Mouse (Mus musculus) macrophage (primary cell): ENCODE data around the gene Sox12. TPM values are rescaled to one million over a fixed set of nuclear protein-coding genes. Genes with fewer than 3 reads are reported as not detected.
A peak's percentile ranks its signal among the peaks of the same experiment; 100 is the strongest.

Experiments used
- H3K27ac ChIP-seq: fragments of 350-480 bp; formaldehyde crosslinking; 2 replicates; pipeline ENCODE4 v1.9.0; 2021
- H3K36me3 ChIP-seq: fragments of 350-480 bp; formaldehyde crosslinking; 2 replicates; pipeline ENCODE4 v1.9.0; 2021; ENCODE audit errors: inconsistent target
- H3K4me3 ChIP-seq: fragments of 350-480 bp; formaldehyde crosslinking; 2 replicates; pipeline ENCODE4 v1.9.0; 2021; ENCODE audit errors: inconsistent target
- H3K79me2 ChIP-seq: fragments of 350-480 bp; formaldehyde crosslinking; 2 replicates; pipeline ENCODE4 v1.9.0; 2021; ENCODE audit errors: inconsistent target
- WGBS: methylation state at CpG from one replicate; pipeline ENCODE4 v1.1.7; 2026; ENCODE audit warnings: inconsistent platforms; ENCODE audit not compliant: missing documents; 5-methylcytosine and 5-hydroxymethylcytosine counted together
- polyA plus RNA-seq: library from polyadenylated mRNA; stranded (reverse); fragments of 250-400 nt; gene quantifications from 3 replicates; pipeline ENCODE4 v1.2.4, GENCODE M21; 2018; ENCODE audit warnings: inconsistent platforms

The Sox12 gene
- polyA plus RNA-seq, 1 experiment from 2014 or later: 0.11 TPM

- 15% methylated on average over 85 of the region's 86 CpGs for WGBS
- H3K36me3 ChIP-seq: no peaks in the 10 kb centered on the region
- peak overlapping the region; percentile 10; the same call in 1 of the 2 replicates for H3K4me3 ChIP-seq
- H3K79me2 ChIP-seq: no peaks in the 10 kb centered on the region
- H3K27ac ChIP-seq: no peak overlapping the region
Observed at GRCm38 (mm10) chr2:152413765-152414584, 16.1 kb upstream of the Sox12 start.

- 85% methylated on average over 18 of the region's 21 CpGs for WGBS
- Histone ChIP-seq H3K4me3 (no peak overlapping the region), H3K36me3 (no peaks in the 10 kb centered on the region), H3K79me2 (no peaks in the 10 kb centered on the region), H3K27ac (no peak overlapping the region)
Observed at GRCm38 (mm10) chr2:152413158-152413764, 15.4 kb upstream of the Sox12 start.

GRCm38 (mm10) chr2:152412526-152413157 is 14.8 kb upstream of the Sox12 start:
- Histone ChIP-seq H3K36me3 (no peaks in the 10 kb centered on the region), H3K27ac (no peak overlapping the region), H3K4me3 (no peak overlapping the region), H3K79me2 (no peaks in the 10 kb centered on the region)
- WGBS: 92% methylated on average over 15 of the region's 15 CpGs

GRCm38 (mm10) chr2:152411471-152411870 is 13.6 kb upstream of the Sox12 start:
- no peaks in the 10 kb centered on the region for H3K79me2 ChIP-seq
- WGBS: 86% methylated on average over 7 of the region's 7 CpGs
- no peak overlapping the region for H3K4me3 ChIP-seq
- H3K36me3 ChIP-seq: no peaks in the 10 kb centered on the region
- H3K27ac ChIP-seq: no peak overlapping the region

- 52% methylated on average over 15 of the region's 15 CpGs for WGBS
- H3K36me3 ChIP-seq: no peaks in the 10 kb centered on the region
- H3K79me2 ChIP-seq: no peaks in the 10 kb centered on the region
- H3K27ac ChIP-seq: no peak overlapping the region
- H3K4me3 ChIP-seq: no peak overlapping the region
Observed at GRCm38 (mm10) chr2:152410971-152411371, 13.1 kb upstream of the Sox12 start.

- 93% methylated on average over 6 of the region's 6 CpGs for WGBS
- Histone ChIP-seq H3K4me3 (no peak overlapping the region), H3K36me3 (no peaks in the 10 kb centered on the region), H3K27ac (no peak overlapping the region), H3K79me2 (no peaks in the 10 kb centered on the region)
Observed at GRCm38 (mm10) chr2:152409781-152410180, 11.9 kb upstream of the Sox12 start.

GRCm38 (mm10) chr2:152406126-152406525 is 8.3 kb upstream of the Sox12 start:
- Histone ChIP-seq H3K4me3 (no peak overlapping the region; the same call in 1 of the 2 replicates), H3K27ac (no peak overlapping the region)
- WGBS: 5% methylated on average over 10 of the region's 19 CpGs

GRCm38 (mm10) chr2:152399122-152399542 is 1.3 kb upstream of the Sox12 start:
- Histone ChIP-seq H3K27ac (no peak overlapping the region), H3K36me3 (no peaks in the 10 kb centered on the region), H3K4me3 (no peak overlapping the region), H3K79me2 (no peaks in the 10 kb centered on the region)
- WGBS: 28% methylated on average over 13 of the region's 13 CpGs

More at GRCm38 (mm10) chr2:152406126-152406525, 8.3 kb upstream of the Sox12 start:
- Histone ChIP-seq H3K36me3 (no peaks in the 10 kb centered on the region), H3K79me2 (no peaks in the 10 kb centered on the region)

- 2% methylated on average over 38 of the region's 38 CpGs for WGBS
- H3K4me3 ChIP-seq: peak overlapping the region; percentile 17
- H3K36me3 ChIP-seq: no peaks in the 10 kb centered on the region
- no peaks in the 10 kb centered on the region for H3K79me2 ChIP-seq
- no peak overlapping the region for H3K27ac ChIP-seq
Observed at GRCm38 (mm10) chr2:152398691-152399090, 828 bp upstream of the Sox12 start.

- no peak overlapping the region for H3K4me3 ChIP-seq
- no peak overlapping the region for H3K27ac ChIP-seq
- under 1% methylated on average over 77 of the region's 77 CpGs for WGBS
Observed at GRCm38 (mm10) chr2:152397004-152397589, 766 bp downstream of the Sox12 start.

GRCm38 (mm10) chr2:152396110-152397003 is 1.5 kb downstream of the Sox12 start:
- Histone ChIP-seq H3K36me3 (no peaks in the 10 kb centered on the region), H3K27ac (no peak overlapping the region), H3K79me2 (no peaks in the 10 kb centered on the region), H3K4me3 (no peak overlapping the region)
- WGBS: 6% methylated on average over 46 of the region's 46 CpGs

More at GRCm38 (mm10) chr2:152397004-152397589, 766 bp downstream of the Sox12 start:
- Histone ChIP-seq H3K79me2 (no peaks in the 10 kb centered on the region), H3K36me3 (no peaks in the 10 kb centered on the region)

GRCm38 (mm10) chr2:152395271-152395920 is 2.5 kb downstream of the Sox12 start:
- Histone ChIP-seq H3K4me3 (no peak overlapping the region), H3K36me3 (no peaks in the 10 kb centered on the region), H3K27ac (no peak overlapping the region), H3K79me2 (no peaks in the 10 kb centered on the region)
- 90% methylated on average over 13 of the region's 13 CpGs for WGBS

- H3K36me3 ChIP-seq: no peaks in the 10 kb centered on the region
- H3K4me3 ChIP-seq: no peak overlapping the region
- WGBS: 86% methylated on average over 9 of the region's 9 CpGs
- H3K79me2 ChIP-seq: no peaks in the 10 kb centered on the region
- no peak overlapping the region for H3K27ac ChIP-seq
Observed at GRCm38 (mm10) chr2:152393225-152394017, 4.4 kb downstream of the Sox12 start.
